Mouse (Mus musculus): ENCODE data around the gene Serinc4.

Gene Serinc4

DNA sequence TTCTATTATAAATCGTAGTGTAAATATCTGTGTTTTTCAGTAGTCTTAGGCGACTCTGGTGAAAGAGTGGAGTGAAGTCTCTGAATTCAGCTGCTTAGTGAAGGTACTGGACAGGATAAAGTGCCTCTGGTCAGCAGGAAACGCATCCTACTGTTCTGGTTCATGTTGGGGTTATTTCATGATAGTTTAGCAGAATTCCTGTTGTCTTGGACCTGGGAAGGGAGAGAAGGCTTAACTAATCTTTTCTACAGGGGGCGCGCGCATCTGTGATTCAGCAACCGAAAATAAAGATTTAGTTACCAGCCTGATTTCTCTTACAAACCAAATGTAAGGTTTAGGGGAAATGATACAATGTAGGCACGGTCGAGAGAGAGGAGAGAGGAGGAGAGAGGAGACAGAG lies 8.4 kb downstream of the Serinc4 start:
- DNase-seq (ENCODE audit: low spot score in 2 of 2) = no peak

DNA sequence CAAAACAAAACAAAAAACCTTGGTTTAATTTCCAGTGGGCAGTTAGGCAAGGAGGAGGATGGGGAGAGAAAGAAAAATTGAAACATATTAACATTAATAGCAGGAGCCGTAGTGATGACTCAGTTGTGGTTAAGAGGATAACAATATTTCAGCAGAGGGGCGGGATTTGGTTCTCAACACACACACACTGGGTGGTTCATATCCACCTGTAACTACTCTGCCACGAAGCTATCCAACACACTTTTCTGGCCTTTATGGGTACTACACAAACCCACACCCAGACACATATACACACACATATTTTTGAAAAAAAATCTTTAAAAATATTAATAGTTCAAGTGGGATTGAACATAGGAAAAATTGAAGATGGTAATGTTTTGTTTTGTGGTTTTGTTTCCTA lies 9.6 kb downstream of the Serinc4 start:
- DNase-seq (ENCODE audit: low spot score in 2 of 2) = no peak

DNA sequence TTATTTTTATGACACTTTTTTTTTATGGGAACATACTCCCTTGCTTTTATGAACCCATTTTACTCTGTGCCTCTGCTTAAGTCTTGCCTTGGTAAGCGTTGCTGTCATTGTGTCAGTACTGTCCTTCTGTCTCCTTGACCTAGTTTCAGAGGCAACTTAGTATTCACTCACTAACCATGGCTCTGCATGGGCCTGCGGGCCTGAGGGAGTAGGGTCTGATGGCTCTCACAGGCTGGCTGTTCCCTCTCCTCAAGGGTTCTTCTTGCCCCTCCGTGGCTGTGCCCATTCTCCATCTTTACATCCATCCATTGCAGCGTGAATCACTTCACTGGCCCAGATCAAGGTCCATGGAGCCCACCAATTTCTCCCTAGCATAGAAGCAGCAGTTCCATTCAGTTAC lies 10.1 kb downstream of the Serinc4 start:
- no peak for DNase-seq (ENCODE audit: low spot score in 2 of 2)

DNA sequence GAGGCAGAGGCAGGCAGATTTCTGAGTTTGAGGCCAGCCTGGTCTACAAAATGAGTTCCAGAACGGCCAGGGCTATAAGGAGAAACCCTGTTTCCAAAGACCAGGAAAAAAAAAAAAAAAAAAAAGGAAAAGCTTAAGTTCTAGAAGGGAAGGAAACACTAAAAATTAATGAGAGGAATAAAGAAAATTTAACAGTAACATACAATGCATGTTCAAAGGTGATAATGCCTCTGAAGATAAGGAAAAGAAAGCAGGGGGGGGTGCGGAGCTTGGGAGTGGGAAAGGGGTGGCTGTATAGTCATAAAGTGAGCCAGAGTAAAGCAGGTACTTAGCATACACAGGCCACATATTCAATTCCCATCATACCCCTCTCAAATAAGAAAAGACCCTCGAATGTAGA lies 11.5 kb downstream of the Serinc4 start:
- no peak for DNase-seq (ENCODE audit: low spot score in 2 of 2)

DNA sequence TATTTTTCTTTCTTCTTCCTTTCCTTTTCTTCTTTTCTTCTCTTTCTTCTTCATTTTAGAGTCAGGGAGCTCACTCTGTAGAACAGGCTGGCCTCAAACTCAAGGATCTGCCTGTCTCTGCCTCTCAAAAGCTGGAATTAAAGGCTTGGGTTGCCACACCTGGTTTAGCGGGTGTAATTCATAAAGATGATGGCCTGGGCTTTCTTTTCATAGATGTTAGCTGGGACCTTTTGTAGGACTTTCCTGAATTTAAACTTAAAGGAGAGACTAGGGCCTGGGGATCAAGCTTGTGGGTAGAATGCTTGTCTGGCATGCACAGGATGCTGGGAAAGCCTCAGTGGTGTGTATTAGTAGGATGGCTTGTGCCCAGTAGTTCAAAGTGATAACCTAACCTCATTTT lies 12.4 kb downstream of the Serinc4 start, which contains the start of gene Ell3:
Ell3 (minus strand) TSS at position 101 of the 400 bp plus-strand sequence.
- no peak for DNase-seq (ENCODE audit: low spot score in 2 of 2)

DNA sequence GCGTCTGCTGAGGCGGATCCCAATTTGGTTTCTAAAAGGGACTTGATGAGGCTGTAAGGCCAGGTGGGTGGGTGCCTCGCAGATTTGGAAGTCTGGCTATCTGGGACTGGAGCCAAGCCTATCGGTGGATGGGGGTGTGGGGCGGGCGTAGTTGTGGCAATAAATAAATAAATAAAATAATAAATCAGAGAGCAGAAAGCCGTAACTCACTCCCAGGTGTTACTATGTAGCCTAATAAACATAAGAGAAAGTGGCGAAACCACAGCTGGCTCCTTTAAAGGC lies 13.6 kb downstream of the Serinc4 start:
- no peak for DNase-seq (ENCODE audit: low spot score in 2 of 2)

DNA sequence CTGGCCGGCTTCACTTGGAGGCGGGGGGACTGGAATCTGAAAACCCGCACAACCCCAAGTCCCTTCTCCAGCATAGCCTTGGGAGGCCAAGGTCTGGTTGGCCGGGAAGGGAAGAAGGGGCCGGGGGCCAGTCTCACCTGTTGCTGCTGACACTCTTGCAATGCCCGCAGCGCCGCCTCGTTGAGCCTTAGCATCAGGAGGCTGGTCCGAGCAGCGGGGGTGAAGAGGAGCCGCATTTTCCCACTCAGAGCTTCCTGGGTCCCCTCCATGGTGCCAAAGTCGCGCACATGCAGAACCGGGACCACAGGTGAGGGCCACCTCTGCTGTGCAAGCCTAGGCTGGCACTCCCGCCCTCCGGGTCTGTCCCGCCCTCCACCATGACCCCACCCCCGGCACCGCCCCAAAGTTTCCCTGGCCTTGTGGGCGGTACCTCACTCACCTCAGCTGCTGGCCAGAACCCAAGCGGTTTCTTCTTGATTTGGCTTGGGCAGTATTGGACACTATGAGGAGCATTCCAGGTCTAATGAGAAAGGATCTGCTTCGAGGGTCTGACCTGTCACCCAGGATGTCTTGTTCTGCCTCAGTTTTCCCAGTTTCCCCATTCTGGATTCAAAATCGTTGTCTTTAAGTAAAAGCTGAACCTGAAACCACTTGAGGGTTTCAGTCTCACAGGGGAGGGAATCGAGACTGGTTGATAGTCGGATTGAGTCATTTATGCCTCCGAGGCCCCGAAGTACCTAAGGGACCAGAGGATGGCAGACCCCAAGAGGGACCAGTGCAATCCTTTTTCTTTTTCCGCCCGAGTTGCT lies 14.1 kb downstream of the Serinc4 start:
- peak; percentile 67 to 74 for DNase-seq (ENCODE audit: low spot score in 2 of 2)

DNA sequence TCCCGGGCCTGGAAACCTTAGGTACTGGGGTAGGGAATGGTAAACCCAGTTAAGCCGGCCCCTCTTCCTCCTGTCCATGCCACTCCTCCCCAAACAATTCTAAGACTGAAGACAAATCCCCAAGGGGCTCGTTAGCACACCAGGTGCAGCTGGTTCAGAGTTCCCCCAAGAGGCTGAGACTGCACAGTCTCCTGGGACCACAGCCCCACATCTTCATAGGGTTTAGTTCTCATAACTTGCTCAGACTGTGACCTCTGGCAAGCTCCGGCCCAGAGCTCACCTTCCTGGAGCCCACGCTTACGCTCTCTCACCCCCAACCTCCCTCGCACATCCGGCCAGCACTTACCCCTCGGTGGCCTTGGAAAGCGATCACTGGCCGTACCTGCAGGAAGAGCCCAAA lies 14.8 kb downstream of the Serinc4 start:
- peak; percentile 18 to 46 for DNase-seq (ENCODE audit: low spot score in 2 of 2)

DNA sequence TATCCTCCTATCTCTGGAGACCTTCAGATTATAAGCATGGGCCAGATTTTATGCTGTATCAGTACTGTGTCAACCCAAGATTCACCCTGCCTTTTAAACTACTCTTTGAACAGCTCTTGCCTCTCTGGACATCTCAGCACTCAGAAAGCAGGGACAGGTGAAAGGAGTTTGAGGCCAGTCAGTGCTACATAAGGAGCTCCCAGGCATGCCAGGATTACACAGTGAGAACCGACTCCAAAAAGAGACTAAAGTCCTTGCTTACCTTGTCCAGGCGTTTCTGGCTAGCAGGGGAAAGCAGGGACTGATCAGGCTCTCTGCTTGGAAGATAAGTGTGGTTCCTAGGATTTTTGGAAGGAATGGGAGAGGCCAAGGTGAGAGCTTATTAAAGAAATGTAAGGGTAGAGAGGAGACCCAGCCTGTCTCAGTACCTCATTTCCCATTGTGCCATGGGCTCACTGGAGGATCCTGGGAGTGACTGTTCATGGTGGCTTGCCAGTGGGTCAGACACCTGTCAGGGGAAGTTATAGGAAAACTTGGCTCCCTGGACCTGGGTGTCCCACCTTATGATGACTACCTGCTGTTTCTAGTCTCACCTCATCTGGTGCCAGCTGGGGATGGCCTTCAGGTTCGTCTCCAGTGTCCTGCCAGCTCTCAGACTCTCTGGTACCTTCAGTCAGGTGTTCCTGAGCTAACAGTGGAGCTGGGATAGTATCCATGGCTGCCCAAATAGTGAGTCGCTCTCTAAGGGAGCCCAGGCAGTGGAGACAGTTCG lies 15.6 kb downstream of the Serinc4 start:
- DNase-seq (ENCODE audit: low spot score in 2 of 2) = no peak

DNA sequence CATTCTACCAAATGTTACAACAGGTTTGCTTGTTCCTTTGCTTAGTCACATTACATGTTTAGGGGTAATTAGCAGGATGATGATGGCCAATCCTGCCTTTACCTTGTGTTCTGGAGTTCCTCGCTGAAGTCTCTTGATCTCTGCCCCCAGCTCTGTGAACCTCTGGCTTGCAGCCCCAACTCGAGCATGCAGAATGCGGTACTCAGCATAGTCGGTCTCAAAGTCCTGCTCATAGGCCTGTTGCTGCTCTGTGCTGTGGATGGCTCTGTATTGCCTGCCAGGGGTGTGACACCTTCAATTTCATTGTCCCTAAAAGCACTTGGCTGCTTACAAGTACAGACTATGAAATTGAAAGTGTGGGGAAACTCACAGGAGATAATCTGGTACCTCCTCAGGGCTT lies 16.8 kb downstream of the Serinc4 start:
- no peak for DNase-seq (ENCODE audit: low spot score in 2 of 2)

DNA sequence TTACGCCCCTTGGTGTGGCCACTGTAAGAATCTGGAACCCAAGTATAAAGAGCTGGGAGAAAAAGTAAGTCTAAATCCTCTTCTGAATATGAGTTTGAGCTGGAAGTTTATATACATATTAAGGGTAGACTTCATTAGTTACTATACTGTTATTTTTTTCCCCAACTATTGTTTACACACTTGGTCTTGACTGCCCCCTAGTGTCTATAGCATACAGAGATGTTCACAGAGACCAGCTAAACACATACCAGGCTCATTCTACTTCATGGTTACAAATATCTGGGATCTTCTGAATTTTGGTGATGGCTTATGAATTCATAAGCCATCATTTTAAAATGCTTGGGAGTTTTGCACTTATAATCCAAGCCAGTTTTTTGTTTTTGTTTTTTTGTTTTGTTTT lies 21.7 kb downstream of the Serinc4 start:
- no peak for DNase-seq (ENCODE audit: low spot score in 2 of 2)

DNA sequence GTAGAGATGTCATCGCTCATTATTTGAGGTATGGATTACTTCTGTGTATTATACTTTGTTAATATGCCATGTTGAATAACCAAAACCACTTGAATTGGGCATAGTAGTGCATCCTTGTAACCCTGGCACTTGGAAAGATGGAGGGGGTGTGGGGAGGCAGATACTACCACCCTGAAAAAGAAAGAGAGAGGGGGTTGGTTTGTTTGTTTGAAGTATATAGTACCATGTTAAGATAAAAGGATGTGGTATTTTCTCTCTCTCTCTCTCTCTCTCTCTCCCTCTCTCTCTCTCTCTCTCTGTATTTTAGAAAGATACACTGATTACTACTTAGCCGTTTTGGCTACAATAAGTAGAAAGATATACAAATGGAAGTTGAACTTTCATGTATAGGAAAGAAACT lies 30.7 kb downstream of the Serinc4 start:
- DNase-seq (ENCODE audit: low spot score in 2 of 2) = no peak

DNA sequence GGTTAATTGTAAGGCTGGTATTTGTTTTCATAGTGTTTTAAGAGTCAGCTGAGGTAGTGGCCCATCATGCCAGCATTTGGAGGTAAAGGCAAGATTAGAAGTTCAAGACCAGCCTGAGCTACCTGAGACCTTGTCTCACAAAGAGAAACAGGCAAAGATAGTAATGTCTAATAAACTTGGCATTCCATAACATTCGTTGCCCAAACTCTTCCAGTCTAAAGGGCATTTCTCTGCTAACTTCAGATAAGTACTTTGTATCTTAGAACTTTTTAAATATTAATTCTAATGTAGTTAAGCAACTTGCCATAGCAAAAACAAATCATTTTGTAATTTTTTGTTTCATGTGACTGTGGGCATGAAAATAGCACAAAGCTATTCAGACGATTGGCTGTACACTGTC lies 33.4 kb downstream of the Serinc4 start:
- no peak for DNase-seq (ENCODE audit: low spot score in 2 of 2)

DNA sequence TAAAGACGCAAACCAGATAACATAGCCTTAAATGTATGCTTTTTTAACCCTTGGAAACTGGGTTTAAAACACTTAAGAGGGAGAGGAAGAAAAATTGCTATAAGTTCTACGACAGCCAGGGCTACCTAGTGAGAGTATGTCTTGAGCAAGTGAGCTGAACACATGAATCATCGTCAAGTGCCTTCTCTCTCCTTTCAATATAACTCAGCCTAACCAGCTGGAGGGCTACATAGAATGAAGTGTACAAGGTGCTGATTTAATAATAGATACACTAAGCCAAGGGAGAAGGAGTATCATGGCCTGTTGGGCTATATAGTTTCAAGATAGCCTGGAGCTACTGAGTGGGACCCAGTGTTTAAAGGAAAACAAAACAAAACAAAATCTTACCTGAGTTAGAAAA lies 38.1 kb downstream of the Serinc4 start:
- no peak for DNase-seq (ENCODE audit: low spot score in 2 of 2)

DNA sequence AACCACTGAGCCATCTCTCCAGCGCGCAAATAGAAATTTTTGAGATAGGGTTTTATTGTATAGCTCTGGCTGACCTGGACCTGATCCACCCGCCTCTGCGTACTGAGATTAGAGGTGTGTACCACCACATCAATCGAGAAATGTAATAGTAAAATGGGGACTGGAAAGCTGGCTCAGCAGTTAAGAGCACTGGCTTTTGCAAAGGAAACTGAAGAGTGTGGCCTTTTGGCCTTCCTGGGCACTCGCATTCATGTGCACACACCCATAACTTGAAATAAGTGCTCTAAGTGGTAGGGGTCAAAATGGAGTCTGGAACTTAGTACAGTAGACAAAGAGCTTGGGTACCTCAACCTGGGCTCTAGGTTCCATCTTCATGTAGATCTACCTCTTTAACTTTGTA lies 40.2 kb downstream of the Serinc4 start:
- no peak for DNase-seq (ENCODE audit: low spot score in 2 of 2)

DNA sequence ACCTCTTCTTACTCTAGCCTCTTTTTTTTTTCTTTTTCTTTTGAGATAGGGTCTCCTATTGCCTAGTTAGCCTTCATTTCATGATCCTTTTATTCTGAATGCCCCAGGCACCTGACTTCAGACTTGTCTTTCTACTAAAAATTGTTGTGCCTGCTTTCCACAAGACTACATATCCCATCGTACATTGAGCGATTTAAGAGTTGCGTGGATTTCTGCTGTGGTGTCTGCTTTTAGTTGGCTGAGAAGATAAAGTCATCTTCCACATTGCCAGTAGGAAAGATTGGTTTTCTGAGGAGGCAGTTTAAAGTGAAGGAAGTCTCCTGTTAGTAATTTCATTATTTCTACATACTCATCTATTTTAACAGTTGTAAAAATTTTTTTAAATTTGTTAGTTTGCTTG lies 41.0 kb downstream of the Serinc4 start:
- no peak for DNase-seq (ENCODE audit: low spot score in 2 of 2)

DNA sequence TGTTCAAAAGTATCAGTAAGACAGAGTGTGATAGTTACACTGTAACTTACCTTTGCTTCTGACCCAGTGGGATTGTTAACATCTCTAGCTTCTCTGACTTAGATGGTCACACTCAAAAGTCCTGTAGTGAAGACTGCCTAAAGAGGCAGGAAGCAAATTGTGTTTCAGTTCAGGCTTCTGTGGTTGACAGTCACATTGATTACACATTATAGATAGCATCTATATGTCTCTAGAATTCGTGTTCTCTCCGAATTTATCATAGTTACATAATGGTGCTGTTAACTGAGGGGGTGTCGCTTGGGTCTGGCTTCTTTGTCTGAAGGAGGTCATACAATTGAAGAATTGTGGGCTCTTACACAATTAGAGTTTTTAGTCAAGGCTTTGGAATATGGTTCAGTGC lies 41.5 kb downstream of the Serinc4 start:
- no peak for DNase-seq (ENCODE audit: low spot score in 2 of 2)

DNA sequence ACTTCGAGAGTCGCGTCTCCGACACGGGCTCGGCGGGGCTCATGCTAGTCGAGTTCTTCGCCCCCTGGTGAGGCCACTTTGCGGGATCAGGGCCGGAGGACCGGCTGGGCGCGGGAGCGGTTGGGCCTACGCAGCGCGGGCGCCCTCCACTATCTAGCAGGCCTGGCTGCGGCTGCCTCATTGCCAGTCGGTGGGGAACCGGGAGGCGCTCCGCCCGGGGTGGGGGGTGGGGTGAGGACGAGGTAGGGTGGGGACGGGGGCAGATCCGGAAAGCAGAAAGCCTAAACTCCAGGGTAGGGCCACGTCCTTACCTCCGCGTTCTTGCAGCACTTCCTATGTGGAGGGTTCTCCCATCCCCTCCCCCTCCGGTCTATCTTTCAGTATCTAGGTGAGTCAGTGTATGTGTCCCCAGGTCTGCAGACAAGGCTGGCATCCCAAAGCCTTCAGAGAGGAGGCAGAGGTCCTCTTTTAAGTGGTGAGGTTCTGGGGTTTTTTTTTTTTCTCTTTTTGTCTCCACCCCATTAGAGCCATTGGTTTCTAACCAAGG lies 42.4 kb downstream of the Serinc4 start:
- no peak for DNase-seq (ENCODE audit: low spot score in 2 of 2)

DNA sequence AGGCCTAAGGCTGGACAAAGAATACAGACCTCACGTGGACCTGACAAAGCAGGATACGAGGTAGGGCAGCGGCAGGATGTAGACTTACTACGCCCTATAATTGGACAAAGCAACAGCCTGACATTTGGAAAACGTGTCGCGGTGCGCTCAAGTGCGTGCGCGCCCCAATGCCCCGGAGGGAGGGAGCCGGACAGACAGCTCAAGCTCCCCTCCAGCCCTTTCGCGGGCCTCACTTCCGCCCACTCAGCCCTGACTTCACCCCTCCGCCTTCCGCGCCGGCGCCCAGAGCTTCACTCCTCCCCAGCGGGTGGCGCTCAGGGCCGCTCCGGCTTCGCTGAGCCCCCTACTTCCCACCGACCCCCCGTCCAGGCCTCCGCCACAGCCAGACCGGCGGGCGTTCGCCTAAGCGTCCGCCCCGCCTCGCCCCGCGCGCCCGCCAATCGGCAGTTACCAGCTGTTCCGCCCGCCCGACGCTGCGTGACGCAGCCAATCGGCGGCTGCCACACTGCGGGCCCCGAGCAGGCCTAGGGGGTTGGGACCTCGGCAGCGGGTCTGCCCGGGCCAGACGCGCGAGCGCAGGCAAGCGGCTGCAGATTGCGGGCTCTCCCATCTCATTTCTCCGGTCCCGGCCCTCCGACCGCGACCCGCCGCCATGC lies 43.1 kb downstream of the Serinc4 start, which contains the start of the genes Pdia3 and Catsper2:
Pdia3 (plus strand) TSS at position 389 of the 656 bp plus-strand sequence.
Catsper2 (minus strand) TSS at position 406 of the 656 bp plus-strand sequence.
- peak; percentile 90 to 93 for DNase-seq (ENCODE audit: low spot score in 2 of 2)

DNA sequence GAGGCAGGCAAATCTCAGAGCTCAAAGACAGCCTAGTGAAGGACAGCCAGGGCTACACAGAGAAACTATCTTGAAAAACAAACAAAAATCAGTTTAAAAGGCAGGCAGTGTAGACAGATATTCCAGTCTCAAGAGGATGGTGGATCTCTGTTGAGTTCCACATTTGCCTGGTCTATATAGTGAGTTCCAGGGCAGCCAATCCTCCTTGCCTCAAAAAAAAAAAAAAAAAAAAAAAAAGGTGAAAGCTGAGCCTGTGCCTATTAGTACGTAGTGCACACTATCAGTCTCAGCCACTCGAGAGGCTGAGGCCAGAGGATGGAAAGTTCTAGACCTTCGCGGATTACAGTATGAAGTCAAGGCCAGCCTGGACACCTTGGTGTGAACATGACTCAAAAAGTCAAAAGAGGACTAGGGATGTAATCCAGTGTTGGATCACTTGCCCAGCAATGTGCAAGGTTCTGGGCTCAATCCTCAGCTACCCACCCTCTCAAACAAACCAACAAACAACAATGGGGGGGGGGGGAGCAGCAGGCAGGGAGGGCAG lies 43.7 kb downstream of the Serinc4 start:
- peak in 1 of 2 experiments; percentile 5 for DNase-seq (ENCODE audit: low spot score in 2 of 2)

DNA sequence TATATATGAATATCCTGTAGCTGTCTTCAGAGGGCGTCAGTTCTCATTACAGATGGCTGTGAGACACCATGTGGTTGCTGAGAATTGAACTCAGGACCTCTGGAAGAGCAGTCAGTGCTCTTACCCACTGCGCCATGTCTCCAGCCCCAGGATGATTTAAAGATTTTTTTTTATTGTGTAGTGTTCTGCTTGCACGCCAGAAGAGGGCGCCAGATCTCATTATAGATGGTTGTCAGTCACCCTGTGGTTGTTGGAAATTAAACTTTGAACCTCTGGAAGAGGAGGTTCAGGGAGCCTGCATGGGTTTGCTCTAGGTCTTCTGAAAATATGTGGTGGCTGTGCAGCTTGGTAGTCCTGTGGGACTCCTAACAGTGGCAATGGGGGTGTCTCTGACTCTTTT lies 48.4 kb downstream of the Serinc4 start:
- peak; percentile 32 to 50 for DNase-seq (ENCODE audit: low spot score in 2 of 2)

DNA sequence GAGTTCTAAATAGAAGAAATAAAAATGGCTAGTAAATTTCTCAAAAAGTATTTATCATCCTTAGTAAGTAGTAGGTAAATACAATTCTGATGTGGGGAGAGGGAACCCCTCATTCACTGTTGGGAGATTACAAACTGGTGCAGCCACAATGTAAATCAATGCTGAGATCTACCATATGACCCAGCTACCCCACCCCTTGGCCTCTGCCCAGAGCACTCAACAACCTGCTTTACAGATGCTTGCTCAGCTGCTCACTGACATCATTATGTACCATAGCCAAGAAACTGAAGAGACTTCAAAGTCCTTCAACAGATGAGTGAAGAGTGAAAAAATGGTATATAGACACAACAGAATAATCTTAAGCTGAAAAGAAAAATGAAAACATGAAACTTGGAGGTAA lies 53.3 kb downstream of the Serinc4 start:
- DNase-seq (ENCODE audit: low spot score in 2 of 2) = no peak
